Mouse (Mus musculus) embryonic fibroblast, embryonic 13.5 days (primary cell): Measurements from ENCODE around the gene Sirt1.

Experiments used
- CTCF ChIP-seq: IDR thresholded peaks from 2 replicates; pipeline ENCODE4 v1.5.1; 2011; ENCODE audit warnings: mild to moderate bottlenecking, control low read depth, low read length, moderate library complexity, borderline replicate concordance; ENCODE audit not compliant: insufficient read depth
- POLR2A ChIP-seq: IDR thresholded peaks from 2 replicates; pipeline ENCODE4 v1.6.1; 2011; ENCODE audit warnings: low read depth, mild to moderate bottlenecking, control low read depth, low read length, moderate library complexity

- TF ChIP-seq POLR2A (no peak), CTCF (no peak)
Measured at GRCm38 (mm10) chr10:63428243-63429022, 46.9 kb upstream of the Sirt1 start.
